Mouse (Mus musculus) ovary, postnatal 36 days (tissue): Measurements from ENCODE around the gene Fam43b.
A peak's percentile ranks its signal among the peaks of the same experiment; 100 is the strongest.
"Not testable (repeated sequence)": the region's sequence is repeated elsewhere in the genome, so short reads cannot be mapped to it uniquely, and the experiment has no call there.

ENCODE experiments used
- DNase-seq: peaks from one replicate; pipeline ENCODE4 v3.0.0; 2022; ENCODE audit warnings: low spot score, mixed read lengths

Gene Fam43b

DNA sequence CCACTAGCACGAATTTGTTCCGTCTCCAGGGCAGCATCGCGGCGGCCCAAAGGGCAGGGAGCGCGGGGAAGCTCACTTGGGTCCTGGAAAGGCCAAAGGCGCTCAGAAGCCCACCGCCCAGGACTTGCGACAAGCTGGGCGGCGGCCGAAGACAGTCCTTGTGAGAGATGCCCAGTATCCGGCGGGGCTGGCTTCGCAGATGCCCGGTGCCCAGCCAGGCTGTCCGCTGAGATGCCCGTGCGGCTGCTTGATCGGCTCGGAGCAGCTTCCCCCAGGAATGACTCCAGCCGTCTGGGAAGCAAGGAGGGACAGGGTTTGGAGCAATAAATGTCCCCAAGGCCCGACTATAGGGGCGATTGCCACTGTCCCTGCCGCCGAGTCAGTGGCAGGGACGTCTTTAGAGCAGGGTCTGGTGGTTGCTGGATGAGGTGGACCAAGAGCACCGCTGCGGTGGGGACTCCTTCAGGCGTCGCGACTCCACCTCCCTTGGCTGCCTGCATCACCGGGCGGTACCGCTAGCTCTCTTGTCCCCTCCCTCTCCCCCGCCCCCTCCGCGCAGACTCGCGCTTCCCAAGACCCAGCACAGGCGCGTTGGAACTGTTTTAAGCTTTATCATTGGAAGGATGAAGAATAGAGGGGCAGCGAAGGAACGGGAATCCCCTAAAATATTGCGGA is at the start of gene Fam43b:
Fam43b (minus strand) TSS at position 558 of the 675 bp plus-strand sequence.
- DNase-seq: peak; percentile 35

DNA sequence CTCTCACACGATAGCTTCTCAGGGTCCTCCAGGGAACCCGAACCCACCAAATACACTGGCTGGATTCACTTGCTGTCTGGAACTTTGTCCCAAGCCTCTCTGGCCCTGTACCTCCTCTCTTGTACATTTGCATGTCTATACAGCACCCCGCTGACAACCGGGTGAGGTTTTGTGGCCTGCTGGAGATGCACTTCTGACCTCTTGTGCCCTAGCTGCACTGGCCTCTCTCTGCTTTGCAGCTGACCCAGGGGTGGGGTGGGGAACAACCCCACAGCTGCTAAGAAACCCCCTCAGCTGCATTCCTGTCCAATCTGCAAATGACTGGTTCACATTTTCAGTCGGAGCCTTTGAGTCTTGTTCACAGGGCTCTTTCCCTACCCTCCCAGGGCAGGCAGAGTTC is 48.6 kb upstream of the Fam43b start:
- DNase-seq: no peak

DNA sequence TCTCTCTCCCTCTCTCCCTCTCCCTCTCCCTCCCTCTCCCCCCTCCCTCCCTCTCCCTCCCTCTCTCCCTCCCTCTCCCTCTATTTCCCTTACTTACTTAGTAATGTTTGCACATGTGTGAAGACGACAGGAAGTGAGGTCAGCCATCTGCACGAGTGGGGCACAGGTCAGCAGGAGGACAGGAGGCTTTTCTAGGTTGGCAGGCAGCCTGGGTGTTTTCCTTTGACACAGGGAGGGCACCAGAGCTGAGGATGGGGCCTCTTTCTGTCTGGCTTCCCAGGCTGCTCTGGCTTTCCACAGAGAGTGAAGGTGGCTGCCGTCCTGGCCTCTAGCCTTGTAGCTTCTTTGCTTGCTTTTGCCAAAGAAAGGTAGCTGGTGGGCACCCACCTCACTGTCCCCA is 43.7 kb upstream of the Fam43b start:
- no peak for DNase-seq

DNA sequence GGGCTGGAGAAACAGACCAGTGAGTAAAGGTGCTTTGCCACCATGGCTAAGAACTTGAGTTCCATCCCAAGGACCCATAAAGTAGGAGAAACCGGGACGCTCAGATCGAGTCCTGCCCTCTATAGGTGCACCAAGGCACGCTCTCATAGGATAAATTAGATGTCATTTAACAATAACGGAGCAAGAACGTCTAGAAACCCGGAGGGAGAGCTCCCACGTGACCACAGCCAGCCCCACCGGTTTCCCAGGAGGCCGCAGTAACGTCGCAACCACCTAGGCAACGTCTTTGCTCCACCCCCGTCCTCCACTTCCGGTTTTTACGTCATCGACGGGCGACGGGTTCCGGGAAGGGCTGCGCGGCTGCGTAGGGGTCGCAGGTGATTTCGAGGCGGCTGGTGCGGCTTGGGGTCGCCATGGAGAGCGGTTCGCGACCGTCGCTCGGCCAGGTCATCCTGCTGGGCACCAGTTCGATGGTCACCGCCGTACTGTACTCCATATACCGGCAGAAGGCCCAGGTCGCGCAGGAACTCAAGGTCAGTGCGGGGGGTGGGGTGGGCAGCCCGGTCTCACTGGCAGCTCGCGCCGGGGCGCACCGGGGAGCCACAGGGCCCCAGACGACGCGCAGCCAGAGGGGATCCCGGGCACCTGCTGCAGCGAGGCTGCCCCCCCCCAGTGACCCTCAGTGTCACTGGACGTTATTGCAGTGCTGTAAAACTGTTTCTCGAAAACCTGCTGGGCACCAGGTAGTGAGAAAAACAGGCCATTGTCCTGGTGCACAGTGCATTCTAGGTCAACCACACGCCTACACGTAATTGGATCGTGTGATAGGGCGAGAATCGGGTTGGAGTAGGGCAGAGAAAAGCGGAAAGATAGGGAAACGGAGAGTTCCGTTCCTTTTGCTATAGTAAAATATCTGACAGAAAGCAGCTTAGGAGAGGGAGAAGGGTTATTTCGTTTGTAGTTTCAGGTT is 38.3 kb upstream of the Fam43b start, which contains the start of gene Mul1:
Mul1 (plus strand) TSS at position 325 of the 970 bp plus-strand sequence.
- peak; percentile 94 for DNase-seq

DNA sequence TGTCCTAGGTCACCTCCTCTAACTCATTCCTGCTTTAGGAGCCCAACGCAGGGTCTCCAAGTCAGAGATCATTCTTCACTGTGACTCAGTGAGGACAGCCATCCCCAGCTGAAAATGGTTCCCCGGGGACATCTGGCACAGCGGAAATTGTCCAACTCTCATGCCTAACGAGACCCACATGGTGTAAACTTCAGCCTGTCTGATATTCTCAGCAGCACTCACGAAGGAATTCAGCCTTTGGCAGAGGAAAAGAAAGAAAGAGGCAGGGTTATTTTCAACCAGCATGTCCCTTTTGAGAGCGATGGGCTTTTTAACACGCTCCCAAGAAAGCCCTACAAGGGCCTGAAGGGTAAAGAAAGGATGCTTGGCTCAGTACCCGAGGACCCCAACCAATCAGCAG is 35.0 kb upstream of the Fam43b start:
- no peak for DNase-seq

DNA sequence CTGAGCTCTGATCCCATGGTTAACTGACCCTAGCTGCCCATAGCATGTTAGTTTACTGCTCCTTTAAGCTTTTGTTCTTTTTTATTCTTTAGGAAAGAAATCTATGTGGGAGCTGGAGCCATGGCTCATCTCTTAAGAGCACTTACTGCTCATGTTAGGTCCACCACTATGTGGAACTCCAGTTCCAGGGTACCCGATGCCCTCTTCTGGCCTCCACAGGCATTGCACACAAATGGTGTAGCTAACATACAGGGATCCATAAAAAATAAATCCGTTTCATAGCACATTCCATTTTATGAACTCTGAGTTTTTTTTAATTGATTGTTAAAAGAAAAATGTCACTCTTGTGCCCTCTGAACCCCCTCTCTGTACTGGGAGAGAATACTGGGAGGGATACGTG is 33.5 kb upstream of the Fam43b start:
- no peak for DNase-seq

DNA sequence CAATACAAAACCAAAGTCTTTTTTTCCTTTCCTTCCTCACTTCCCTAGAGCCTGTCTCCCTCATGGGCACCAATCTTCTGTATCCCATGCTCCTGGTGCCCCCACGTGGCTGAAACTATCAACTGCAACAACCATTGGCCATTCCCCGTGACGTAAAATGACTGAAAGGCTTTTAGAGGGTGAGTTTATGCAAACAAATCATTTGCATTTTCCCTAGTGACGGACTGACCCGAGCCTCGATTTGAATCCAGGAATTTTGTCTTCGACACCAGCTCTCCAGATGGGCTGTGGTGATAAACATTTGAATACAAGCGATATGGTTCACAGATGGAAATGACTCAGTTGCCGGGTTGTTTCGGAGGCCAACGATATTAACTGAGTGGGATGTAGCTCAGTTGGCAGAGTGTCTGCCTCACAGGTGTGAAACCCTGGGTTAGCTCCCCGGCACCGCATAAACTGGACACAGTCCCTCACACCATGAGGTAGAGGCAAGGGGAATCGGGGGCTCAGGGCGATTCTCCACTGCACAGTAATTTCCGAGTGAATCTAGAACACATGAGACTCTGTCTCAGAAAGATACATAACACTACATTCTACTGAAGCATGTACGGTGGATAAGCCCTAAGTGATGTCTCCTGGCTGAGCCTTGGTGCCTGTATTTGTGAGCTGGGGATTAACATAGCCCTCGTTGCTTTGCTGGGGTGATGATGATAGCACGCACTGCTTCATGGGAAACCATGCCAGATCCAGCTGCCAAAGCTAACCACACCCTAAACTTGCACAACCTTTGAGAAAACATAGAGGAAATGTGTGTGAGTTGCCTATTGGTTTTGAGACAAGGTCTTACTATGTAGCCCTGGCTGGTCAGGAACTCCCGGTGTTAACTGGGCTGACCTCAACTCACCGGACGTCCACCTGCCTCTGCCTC is 30.7 kb upstream of the Fam43b start:
- DNase-seq: peak; percentile 78

DNA sequence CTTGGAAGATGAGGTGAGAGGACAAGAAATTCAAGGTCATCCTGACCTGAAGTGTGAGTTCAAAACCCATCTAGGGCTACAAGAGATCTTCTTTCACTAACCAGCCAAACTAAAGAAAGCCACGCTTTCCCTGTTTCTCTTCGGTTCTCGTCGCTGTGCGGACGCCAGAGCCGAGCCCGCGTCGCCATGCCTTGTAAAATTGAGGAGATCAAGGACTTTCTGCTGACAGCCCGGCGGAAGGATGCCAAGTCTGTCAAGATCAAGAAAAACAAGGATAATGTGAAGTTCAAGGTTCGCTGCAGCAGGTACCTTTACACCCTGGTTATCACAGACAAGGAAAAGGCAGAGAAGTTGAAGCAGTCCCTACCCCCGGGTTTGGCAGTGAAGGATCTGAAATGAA is 29.3 kb upstream of the Fam43b start:
- not testable (repeated sequence) for DNase-seq

DNA sequence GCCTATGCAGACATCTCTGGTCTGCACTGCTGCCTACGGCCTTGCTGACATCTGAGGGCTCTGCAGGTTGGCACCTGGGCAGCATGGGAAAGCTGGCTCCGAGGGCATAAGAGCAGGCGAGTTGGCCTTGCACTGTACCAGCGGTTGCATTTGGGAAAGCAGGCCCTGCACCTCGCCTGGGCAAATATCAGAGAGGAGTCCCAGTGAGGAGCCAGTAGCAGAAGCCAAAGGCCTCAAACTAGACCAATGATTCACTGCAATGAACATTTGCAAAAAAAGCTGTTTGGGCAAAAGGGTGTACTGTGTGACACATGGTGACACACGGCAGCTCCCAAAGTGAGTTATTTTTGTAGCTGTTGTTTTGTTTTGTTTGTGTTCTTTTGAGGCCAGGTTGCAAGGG is 28.7 kb upstream of the Fam43b start:
- DNase-seq: no peak

DNA sequence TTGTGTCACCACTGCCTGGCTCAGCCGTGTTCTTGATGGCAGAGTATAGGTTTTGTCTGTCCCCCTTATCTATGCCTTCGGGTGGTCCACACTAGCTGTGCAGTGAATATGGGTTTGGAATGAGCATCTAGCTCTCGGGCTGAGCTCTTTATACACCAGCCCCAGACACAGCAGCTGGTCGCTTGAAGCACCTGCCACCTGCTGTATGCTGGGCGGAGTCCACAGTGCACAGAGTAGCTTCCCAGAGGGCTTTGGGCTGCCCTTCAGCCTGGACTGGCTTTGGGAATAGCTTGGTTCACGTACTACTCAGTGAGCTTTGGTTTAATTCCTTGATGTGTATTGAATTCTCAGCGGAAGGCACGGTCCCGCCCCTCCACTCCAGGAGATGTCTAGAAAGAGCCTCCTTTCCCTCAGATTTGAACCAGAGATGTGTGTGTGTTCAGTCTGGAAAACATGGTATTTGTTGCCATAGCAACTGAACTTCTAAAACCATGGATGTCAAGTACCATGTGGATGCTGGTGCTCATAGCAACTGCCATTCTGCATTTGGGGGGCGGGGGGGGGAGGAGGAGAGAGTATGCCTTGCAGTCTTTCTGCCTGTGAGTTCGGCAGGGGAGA is 22.1 kb upstream of the Fam43b start:
- no peak for DNase-seq

DNA sequence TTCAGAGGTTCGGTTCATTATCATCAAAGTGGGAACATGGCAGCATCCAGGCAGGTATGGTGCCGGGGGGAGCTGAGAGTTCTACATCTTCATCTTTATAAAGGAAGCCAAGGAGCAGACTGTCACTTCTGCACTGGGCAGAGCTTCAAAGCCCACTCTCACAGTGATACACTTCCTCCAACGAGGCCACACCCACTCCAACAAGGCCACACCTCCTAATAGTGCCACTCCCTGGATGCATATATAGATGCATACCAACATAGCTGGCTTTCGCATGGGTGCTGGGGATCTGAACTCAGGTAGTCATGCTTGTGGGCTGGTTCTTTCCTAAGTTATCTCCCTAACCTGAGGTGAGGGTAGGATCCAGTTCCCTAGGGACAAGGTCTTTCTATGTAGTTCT is 21.6 kb upstream of the Fam43b start:
- no peak for DNase-seq

DNA sequence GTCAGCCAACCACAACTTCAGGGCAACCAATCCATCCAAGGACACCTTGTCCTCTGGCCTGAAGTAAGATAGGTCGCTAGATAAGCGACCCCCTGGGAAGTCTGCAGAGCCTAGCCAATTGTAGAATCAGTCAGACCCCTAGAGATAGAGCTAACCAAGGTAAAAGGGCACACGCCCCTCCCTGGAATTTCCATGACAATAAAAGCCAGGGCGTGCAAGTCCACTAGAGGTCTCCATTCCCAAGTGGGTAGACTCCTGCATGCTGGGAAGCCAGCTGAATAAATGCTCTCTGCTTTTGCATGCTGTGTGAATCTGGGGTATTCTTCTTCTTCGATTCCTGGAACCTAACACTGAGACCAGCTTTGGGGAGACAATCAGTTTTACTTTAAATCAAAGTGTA is 20.1 kb upstream of the Fam43b start:
- DNase-seq: no peak

DNA sequence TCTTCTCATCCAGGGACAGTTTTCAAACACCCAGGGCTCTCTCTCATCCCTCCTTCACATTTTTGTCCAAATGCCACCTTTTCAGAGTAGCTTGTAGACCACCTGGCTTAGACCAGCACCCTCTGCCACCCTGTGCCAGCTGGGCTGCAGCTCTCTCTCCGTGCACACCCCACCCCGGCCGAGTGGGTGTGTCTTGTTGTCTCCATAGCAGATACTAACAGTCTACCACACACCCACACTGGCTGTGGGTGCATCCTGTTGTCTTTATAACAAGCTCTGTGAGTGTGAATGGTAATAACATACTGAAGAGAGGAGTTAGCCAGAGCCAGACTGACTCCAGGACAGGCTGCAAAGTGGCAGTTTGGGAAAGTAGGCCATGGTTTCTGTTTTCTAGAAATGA is 19.7 kb upstream of the Fam43b start:
- no peak for DNase-seq

DNA sequence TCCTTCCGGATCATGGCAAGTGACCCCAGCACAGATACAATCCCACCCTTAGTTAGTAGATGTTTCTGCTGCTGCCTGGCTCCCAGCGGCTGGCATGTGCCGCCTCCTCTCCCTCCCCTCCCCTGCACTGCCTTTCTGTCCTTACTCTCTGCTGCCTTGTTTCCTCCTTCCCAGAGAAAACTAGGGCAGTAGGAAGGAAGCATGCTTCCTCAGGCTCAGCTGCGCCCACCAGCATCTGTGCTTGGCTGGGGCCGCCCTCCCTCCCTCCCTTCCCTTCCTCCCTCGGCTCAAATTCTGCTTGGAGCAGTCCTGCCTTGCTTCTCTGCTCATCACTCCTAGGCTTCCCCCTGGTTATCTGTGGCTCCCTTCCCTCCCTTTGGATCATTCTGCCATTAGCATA is 18.4 kb upstream of the Fam43b start:
- no peak for DNase-seq

DNA sequence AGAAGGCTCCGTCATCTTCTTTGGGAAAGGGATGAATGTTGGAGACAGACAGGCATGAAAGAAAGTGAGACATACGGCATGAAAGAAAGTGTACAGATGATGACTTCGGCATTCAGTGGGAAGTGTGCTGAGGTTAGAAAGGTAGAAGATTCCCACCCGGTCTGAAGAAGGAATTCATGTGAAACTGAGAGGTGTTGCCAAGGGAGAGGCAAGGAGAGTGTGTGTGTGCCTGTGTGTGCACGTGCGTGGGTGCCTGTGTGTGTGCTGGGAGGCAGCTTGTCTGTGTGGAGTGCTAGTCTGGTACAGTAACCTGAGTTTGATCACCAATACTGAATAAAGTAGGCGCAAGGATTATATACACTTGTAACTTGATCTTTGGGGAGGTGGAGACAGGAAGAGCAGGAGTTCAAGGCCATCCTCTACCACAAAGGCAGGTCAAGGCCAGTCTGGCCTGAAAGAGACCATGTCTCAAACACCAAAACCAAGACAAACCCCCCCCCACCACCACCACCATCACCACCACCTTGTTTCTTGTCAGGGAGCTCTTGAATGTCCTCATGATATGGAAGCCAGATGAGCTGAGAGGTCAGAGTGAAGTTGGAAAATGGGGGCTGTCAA is 15.3 kb upstream of the Fam43b start:
- no peak for DNase-seq

DNA sequence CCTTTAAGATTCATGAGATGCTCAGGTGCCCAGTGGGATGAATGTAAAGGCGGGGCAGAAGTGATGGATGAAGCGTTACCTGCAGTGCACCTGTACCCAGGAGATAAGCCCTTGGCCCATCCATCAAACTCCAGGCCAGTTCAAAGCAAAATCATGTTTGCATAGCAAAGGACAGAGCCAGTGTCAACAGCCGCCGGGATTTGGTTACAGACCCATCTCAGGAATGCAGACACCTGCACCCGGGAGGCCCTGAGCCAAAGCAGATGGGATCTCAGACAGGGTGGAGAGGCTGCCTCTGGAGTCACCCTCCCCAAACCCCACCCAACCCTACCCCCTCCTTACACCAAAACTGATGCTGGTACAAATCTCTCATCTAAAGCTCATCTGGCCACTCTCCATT is 14.7 kb upstream of the Fam43b start:
- DNase-seq: no peak

DNA sequence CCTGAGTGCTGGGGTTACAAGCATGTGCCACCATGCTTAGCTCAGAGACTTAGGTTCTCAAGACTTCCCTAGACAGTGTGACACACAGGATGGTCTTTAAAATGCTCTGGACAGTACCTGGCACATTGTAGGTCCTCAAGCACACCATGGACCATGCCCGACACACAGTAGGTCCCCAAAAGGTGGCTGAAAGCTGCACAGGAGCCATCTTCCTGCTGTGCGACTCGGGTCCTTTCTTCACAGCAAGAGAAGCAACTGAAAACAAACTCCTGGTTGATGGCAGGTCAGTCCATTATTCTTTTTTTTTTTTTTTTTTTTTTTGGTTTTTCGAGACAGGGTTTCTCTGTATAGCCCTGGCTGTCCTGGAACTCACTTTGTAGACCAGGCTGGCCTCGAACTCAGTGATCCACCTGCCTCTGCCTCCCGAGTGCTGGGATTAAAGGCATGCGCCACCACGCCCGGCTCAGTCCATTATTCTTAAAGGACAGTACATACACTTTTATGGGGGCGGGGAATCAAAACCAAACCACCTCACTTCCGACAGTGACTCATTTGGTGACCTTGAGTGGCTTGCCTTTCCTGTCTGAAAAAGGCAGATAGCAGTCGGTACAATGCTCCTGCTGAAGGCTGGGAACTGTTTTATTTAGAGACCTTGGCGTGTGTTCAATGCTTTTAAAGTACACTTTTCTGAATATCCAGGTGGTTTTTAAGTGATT is 11.3 kb upstream of the Fam43b start:
- no peak for DNase-seq

DNA sequence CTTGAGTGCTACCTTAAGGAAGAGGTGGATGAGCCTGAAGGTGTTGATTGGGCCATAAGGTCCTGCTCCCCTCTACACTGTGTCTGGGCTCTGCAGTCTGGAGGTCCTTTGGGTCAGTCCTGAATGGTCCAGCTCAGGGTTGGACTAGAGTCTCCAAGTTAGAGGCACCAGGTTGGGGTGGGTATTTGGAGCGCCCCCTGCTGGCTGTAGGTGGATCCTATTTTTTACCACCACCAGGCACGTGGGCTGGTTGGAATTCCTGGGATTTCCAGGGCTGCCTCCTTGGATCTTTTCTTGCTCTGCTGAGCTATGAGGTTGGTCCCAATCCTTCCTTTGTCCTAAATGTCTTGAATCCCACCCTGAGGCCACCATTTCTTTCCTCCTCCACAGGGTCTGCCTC is 8.5 kb upstream of the Fam43b start:
- peak; percentile 34 for DNase-seq

DNA sequence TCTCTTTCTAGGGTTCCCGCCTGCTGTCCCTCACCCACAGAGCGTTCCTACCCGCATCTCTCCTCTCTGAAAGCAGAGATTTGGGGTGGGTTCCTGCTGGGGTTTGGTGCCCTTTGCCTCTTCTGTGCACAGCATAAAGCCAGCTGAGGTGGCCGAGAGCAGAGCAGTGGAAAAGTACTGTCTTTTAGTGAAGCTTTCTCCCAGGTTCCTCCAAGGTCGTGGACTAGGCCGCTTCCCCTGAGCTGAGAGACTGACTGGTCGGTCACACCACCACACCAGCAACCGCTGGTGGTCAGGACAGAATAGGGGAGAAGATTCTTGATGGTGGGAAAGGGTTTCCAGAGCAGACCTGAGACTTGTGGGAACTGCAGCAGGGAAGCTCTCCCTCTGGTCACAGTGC is 383 bp upstream of the Fam43b start:
- DNase-seq: no peak

DNA sequence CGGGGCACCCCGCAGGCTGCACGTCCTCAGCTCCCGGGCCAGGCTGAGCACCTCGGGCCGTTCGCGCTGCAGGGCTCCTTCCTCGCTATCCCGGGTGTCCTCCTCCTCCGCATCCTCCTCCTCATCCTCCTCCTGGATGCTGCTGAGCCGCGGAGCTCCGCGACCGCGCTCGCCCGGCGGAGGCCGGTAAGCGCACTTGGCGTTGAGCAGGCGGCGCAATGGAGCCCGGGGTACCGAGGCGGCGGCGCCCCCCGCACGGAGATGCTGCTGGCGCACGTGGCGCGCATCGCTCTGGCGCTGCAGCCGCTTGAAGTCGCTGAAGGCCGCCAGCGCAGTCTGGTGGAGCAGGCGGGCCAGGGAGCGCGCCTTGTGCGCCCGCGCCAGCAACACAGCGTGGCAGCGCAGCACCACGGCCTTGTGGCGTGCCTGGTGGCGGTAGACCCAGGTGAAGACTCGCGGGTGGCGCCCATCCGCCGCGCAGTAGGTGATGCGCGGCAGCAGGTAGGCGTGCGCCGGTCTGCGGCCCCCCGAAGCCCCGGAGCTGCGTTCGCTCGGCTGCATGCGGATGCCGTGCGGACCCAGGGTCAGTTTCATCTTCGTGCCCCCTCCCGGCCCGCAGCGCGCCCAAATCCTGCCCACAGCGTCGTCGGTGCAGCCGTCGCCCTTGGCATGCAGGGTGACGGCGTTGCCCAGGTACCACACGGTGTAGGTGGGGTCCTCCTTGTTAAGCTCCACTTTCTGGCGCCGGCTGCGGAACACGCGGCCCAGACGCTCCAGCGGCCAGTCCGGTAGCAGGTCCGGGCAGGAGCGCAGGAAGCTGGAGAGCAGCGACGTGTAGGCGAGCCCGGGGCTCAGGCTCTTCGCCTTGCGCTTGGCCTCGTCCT is 999 bp downstream of the Fam43b start:
- peak; percentile 16 for DNase-seq
